8 mouse cellular contexts compared by ENCODE assay signal in the genomic region with DNA sequence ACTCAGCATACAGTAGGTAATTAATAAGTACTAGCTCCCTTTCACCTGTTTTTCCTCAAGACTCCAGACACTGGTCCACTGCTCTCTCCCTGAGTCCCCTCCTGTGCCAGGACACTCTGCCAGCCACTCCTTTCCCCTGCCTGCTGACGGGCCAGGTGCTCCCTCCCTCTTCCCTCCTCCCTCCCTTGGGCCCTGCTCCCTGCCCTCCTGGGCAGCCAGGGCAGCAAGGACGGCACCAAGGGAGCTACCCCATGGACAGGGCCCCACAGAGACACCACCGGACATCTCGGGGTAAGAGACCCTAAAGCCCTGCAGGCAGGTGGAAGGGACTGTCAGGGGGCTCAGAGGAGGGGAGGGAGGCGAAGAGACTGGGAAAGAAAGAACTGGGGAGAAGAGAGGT. TPM values are rescaled to one million over a fixed set of nuclear protein-coding genes. Genes with fewer than 3 reads are reported as not detected.
DNase-seq lines count a peak whose midpoint lies in the region; ATAC-seq and TF ChIP-seq lines count a peak whose summit lies in the region.

A gene (plus strand): TSS at position 154 of the 400 bp plus-strand sequence.

- in situ Hi-C loops in ES-E14 (cut with MboI; ENCODE audit: low sequenced_read_pairs in 2 of 2, unreplicated experiment in 2 of 2), result no loop called here

- intact Hi-C loops in gastrocnemius, adult 2 months (cut with DNase I), result loop anchor here (5.0 kb wide), 1 partner anchor 70 kb away; a partner anchor contains a TSS

- DNase-seq in ES-E14 (ENCODE audit: low read depth, low spot score), result no peak
- DNase-seq in adrenal gland, postnatal 4 days (ENCODE audit: low spot score in 2 of 2), result no peak
- DNase-seq in gastrocnemius, adult 2 months, result peak; percentile 89
- DNase-seq in limb, embryonic 14.5 days (ENCODE audit: low spot score), result no peak
- DNase-seq in yolk sac, embryonic 10.5 days (ENCODE audit: low spot score), result no peak
- no peak for DNase-seq in frontal cortex, adult 2 months (ENCODE audit: extremely low spot score in 1 of 2, low spot score in 1 of 2)

- no peaks in the 10 kb centered on the region for H3K9me3 ChIP-seq in ES-E14 (ENCODE audit: control insufficient read depth, insufficient read depth, low read depth, low read length)
- H3K9me3 ChIP-seq in hindbrain, embryonic 13.5 days, result no peaks in the 10 kb centered on the region
- no peaks in the 10 kb centered on the region for H3K9me3 ChIP-seq in limb, embryonic 14.5 days (ENCODE audit: control insufficient read depth, low read length)
- H3K9me3 ChIP-seq in neural tube, embryonic 13.5 days, result no peaks in the 10 kb centered on the region

- TF ChIP-seq POLR2A in limb, embryonic 14.5 days (IDR thresholded peaks at IDR 0.05; ENCODE audit: borderline replicate concordance, extremely low read depth, insufficient read depth, insufficient read length), result no peak

- ATAC-seq in hindbrain, embryonic 13.5 days (ENCODE audit: low FRiP score), result no peak
- ATAC-seq in limb, embryonic 14.5 days (ENCODE audit: low FRiP score, low read depth), result no peak
- ATAC-seq in neural tube, embryonic 13.5 days (ENCODE audit: low read depth), result 0 out of 2 replicates have a peak, but pooled peaks have one; percentile 5

- H3K4me3 ChIP-seq in ES-E14 (ENCODE audit: insufficient read depth in 1 of 2, low read depth in 1 of 2, low read length in 2 of 2, poor library complexity in 1 of 2, severe bottlenecking in 1 of 2), result peak within 1 kb of the TSS; percentile 43 to 44; a peak in 3 of 4 replicates
- peak within 1 kb of the TSS; percentile 80 for H3K4me3 ChIP-seq in gastrocnemius, adult 2 months
- peak within 1 kb of the TSS; percentile 16 for H3K4me3 ChIP-seq in hindbrain, embryonic 13.5 days
- peak within 1 kb of the TSS; percentile 11 for H3K4me3 ChIP-seq in limb, embryonic 14.5 days (replicated peaks; ENCODE audit: low read length)
- H3K4me3 ChIP-seq in neural tube, embryonic 13.5 days, result peak within 1 kb of the TSS; percentile 8

- peaks cover 0 to 17% of the 10 kb centered on the region in 2 experiments; a peak in 3 of 4 replicates for H3K4me1 ChIP-seq in ES-E14 (ENCODE audit: control insufficient read depth in 2 of 2, insufficient read depth in 2 of 2, low read length in 2 of 2, poor library complexity in 1 of 2)
- H3K4me1 ChIP-seq in hindbrain, embryonic 13.5 days (replicated peaks), result peaks cover 24% of the 10 kb centered on the region
- H3K4me1 ChIP-seq in limb, embryonic 14.5 days (ENCODE audit: control insufficient read depth, insufficient read depth, low read length), result peaks cover 34% of the 10 kb centered on the region
- peaks cover 26% of the 10 kb centered on the region for H3K4me1 ChIP-seq in neural tube, embryonic 13.5 days (replicated peaks)

- WGBS in hindbrain, embryonic 13.5 days, result 9% methylated on average over 5 of the region's 5 CpGs
- WGBS in limb, embryonic 14.5 days, result 18% methylated on average over 5 of the region's 5 CpGs
- 17% methylated on average over 5 of the region's 5 CpGs for WGBS in neural tube, embryonic 13.5 days

- TF ChIP-seq CTCF in gastrocnemius, adult 2 months (IDR thresholded peaks at IDR 0.05), result no peak

- no peak within 1 kb of the TSS for H3K27ac ChIP-seq in ES-E14 (ENCODE audit: insufficient read depth, low read depth, low read length, poor library complexity, severe bottlenecking)
- H3K27ac ChIP-seq in gastrocnemius, adult 2 months, result peak within 1 kb of the TSS; percentile 94
- H3K27ac ChIP-seq in hindbrain, embryonic 13.5 days, result no peak within 1 kb of the TSS
- no peak within 1 kb of the TSS for H3K27ac ChIP-seq in limb, embryonic 14.5 days (replicated peaks; ENCODE audit: low read depth, low read length)
- no peak within 1 kb of the TSS for H3K27ac ChIP-seq in neural tube, embryonic 13.5 days (replicated peaks)

- peak within 1 kb of the TSS; percentile 41 for H3K4me2 ChIP-seq in hindbrain, embryonic 13.5 days
- H3K4me2 ChIP-seq in limb, embryonic 14.5 days (replicated peaks; ENCODE audit: low read depth, low read length, severe bottlenecking), result peak within 1 kb of the TSS; percentile 43
- H3K4me2 ChIP-seq in neural tube, embryonic 13.5 days, result peak within 1 kb of the TSS; percentile 50

- no peaks in the 10 kb centered on the region for H3K36me3 ChIP-seq in ES-E14 (ENCODE audit: control insufficient read depth, insufficient read depth, low read length, poor library complexity, severe bottlenecking)
- H3K36me3 ChIP-seq in hindbrain, embryonic 13.5 days, result no peaks in the 10 kb centered on the region
- no peaks in the 10 kb centered on the region for H3K36me3 ChIP-seq in limb, embryonic 14.5 days (ENCODE audit: control insufficient read depth, insufficient read depth, low read length)
- H3K36me3 ChIP-seq in neural tube, embryonic 13.5 days, result no peaks in the 10 kb centered on the region

- H3K27me3 ChIP-seq in hindbrain, embryonic 13.5 days, result peaks cover 22% of the 10 kb centered on the region
- no peaks in the 10 kb centered on the region for H3K27me3 ChIP-seq in limb, embryonic 14.5 days (ENCODE audit: control insufficient read depth, insufficient read depth, low read length)
- peaks cover 14% of the 10 kb centered on the region for H3K27me3 ChIP-seq in neural tube, embryonic 13.5 days

- no peak within 1 kb of the TSS for H3K9ac ChIP-seq in ES-E14 (ENCODE audit: insufficient read depth, low read depth, low read length, poor library complexity, severe bottlenecking)
- peak within 1 kb of the TSS; percentile 43; the same call in 1 of the 2 replicates for H3K9ac ChIP-seq in hindbrain, embryonic 13.5 days
- peak within 1 kb of the TSS; percentile 25 for H3K9ac ChIP-seq in limb, embryonic 14.5 days (ENCODE audit: low read depth, low read length, severe bottlenecking)
- peak within 1 kb of the TSS; percentile 38; the same call in 1 of the 2 replicates for H3K9ac ChIP-seq in neural tube, embryonic 13.5 days

TF ChIP-seq in ES-E14, 5 proteins besides CTCF, POLR2A, EP300 and RAD21:
- TF ChIP-seq CHD2 (IDR thresholded peaks at IDR 0.05; ENCODE audit: low read depth, low read length) (no peak), ZNF384 (IDR thresholded peaks at IDR 0.05; ENCODE audit: low read depth, low read length) (no peak), HCFC1 (IDR thresholded peaks at IDR 0.05; ENCODE audit: borderline replicate concordance, insufficient read depth, low read length) (no peak), MAFK (IDR thresholded peaks at IDR 0.05; ENCODE audit: insufficient read depth, low read depth, low read length) (no peak), ZC3H11A (IDR thresholded peaks at IDR 0.05; ENCODE audit: borderline replicate concordance, low read depth, low read length) (no peak)

RNA-seq across cellular contexts. Expression of the gene that starts here (rescaled TPM):
- 0.21 TPM in 1 of 2 replicates, not detected in the other for total RNA-seq in ES-E14 (2012; rRNA removed)
- total RNA-seq in adrenal gland, postnatal 4 days (2021), result 10 to 100 TPM; 17.7 to 18.9 TPM
- total RNA-seq in gastrocnemius, adult 2 months (2021), result 10 to 100 TPM; 97.8 to 99.7 TPM
- polyA plus RNA-seq in hindbrain, embryonic 13.5 days (2015; fragmentation: Nextera tagmentation; extraction: Ambion mirVana), result 0.42 and 0.50 TPM in 2 replicates
- polyA plus RNA-seq in limb, embryonic 14.5 days (2012; rRNA removed), result 2.3 and 3.0 TPM in 2 replicates
- 2.2 and 2.3 TPM in 2 replicates for polyA plus RNA-seq in limb, embryonic 14.5 days (2014; fragmentation: Nextera tagmentation; extraction: Ambion mirVana)
- polyA plus RNA-seq in neural tube, embryonic 13.5 days (2015; fragmentation: Nextera tagmentation; extraction: Ambion mirVana), result 0.33 and 0.36 TPM in 2 replicates
- 0.95 and 1.1 TPM in 2 replicates for polyA plus RNA-seq in frontal cortex, adult 2 months (2012; rRNA removed)

Comparison
In these comparisons a context has a peak if more than half of its experiments do, and no peak if none do; other contexts are left out.
1. RNA of the gene that starts here (total RNA-seq): 97.8 to 99.7 TPM in gastrocnemius, adult 2 months and 17.7 to 18.9 TPM in adrenal gland, postnatal 4 days; 0.21 TPM in ES-E14; every median in the first group is over 10 times any median in the second.
2. RNA of the gene that starts here (total RNA-seq): 97.8 to 99.7 TPM in gastrocnemius, adult 2 months; 17.7 to 18.9 TPM in adrenal gland, postnatal 4 days; every median in the first group is over 4 times any median in the second.
3. Peak in ATAC-seq, H3K4me3 ChIP-seq, H3K9ac ChIP-seq and H3K4me2 ChIP-seq in neural tube, embryonic 13.5 days; RNA of the gene not detected or under 1 TPM.
4. H3K4me3 ChIP-seq: peak in every context shown above with its lines; median percentile 80 in gastrocnemius, adult 2 months; 44 in ES-E14; 16 in hindbrain, embryonic 13.5 days; 11 in limb, embryonic 14.5 days; 8 in neural tube, embryonic 13.5 days.
5. Peak in every context shown above with its lines, with median percentiles within 50 percentile points of each other: H3K4me2 ChIP-seq.